Mouse (Mus musculus): ENCODE data around the gene Tmem63b.
A peak's percentile ranks its signal among the peaks of the same experiment; 100 is the strongest.

Tmem63b gene

GRCm38 (mm10) chr17:45619386-45620256 is 67.1 kb downstream of the Tmem63b start:
- DNase-seq (ENCODE audit: low spot score), result peak; percentile 34

GRCm38 (mm10) chr17:45618941-45619385 is 67.7 kb downstream of the Tmem63b start:
- peak; percentile 24 for DNase-seq (ENCODE audit: low spot score)

- DNase-seq (ENCODE audit: low spot score), result no peak
Observed at GRCm38 (mm10) chr17:45617655-45618054, 69.0 kb downstream of the Tmem63b start.

DNA sequence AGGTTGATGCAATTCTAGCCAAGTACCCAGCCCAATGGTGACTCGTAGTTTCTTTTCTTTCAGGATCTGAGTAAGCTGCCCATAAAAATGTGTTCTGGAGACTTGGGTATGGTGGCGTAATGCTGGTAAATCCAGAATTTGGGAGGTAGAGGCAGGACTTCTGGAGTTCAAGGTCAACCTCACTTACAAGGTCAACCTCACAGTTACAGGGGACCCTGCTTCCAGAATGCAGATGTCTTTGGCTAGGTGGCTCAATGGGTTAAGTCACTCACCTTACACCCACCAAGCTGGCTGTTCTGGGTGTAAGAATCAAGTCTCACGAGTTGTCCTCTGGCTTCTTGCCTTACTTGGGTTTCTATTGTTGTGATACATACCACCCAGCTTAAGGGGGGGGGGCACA is 70.0 kb downstream of the Tmem63b start:
- DNase-seq (ENCODE audit: low spot score), result no peak

DNA sequence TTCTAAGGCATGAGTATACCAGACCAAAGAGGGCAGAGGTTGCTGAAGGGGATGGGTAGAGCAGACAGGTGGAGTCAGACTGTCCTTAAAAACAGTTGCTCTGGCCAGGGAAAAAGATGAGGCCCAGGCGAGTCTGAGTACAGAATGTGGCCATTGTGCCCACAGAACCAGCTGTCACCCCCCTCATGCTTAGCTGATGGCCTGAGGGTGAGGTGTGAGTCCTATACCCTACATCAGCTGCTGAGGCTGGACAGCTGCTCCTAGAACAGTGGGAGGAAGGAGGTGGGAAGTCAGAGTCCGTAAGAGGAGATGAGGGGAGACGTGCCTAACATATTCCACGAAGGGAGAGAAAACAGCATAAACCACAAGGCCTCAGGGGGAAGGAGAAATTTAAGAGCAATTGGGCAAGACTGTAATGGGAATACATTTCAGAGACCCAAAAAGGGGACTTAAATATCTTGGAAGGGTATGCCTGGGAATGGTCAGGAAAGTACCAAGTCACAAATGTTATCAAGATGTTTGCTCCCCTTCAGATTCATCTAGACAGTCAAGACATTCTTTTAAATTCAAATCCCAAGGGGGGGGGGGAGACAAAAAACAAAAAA is 70.6 kb downstream of the Tmem63b start:
- no peak for DNase-seq (ENCODE audit: low spot score)

GRCm38 (mm10) chr17:45612921-45613320 is 73.8 kb downstream of the Tmem63b start:
- DNase-seq (ENCODE audit: low spot score), result no peak

DNA sequence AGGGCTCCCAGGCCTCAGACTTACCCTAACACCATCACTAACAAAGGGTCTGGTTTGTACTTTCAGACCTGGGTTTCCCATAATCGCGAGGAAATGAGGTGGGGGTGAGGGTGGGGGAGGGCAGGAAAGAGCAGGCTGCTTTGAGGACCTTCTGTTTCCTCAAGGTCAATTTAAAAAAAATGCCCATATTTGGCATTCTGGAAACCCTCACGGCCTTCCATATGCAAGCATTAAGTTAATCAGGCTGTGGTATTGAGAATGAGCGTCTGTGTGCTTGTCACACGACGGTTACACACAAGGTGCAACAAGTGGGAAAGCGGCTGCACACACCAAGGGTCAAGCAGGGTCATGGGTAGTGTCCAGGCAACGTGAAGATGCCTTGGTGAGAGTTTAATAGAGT is 74.7 kb downstream of the Tmem63b start:
- DNase-seq (ENCODE audit: low spot score), result no peak

Measured in ovary, postnatal 36 days (tissue).